9 mouse cellular contexts compared by ENCODE assay signal in the genomic region with DNA sequence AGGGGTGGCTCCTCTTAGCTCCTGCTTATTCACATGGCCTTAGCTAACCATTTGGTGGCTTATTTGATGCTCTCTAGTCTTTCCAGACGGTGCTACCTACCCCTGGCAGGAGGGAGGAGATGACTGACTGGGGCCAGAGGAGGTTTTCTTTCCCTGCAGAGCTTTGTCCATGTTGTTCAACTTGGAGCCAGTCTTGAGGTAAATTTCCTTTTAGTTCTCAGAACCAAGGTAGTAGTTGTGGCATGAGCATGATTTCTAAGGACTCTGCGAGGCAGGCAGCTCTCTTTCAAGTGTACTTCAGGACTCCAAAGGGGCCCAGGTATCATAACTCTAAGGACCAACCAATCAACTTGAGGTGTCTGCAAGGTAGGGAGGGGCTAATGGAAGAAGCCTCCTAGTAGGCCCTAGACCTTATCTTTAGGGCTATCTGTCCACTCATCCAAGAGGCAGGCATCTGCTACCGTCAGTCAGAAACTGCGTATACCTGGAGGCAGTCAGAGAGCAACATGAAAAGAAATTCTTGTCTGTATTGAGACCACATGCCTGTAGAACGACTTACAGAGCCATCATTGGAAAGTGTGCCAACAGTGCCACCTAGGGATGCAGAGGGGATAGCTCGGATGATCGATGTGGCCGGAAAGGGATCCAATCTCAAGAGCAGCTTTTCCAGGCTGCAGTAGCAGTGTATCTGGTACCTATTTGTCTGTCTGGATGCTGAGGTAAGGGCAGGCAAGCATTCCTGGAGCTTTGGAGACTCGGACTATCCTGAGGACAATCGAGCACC. TPM values are rescaled to one million over a fixed set of nuclear protein-coding genes. Genes with fewer than 3 reads are reported as not detected.
DNase-seq lines count a peak whose midpoint lies in the region; ATAC-seq and TF ChIP-seq lines count a peak whose summit lies in the region.
"Had no signal": no experiment of that assay in that cellular context is flagged by ENCODE, and none has a peak within 500 bp of the region (broad histone marks: within the 10 kb centered on the region; RNA-seq: fewer than 3 reads in every experiment).

No protein-coding gene starts in this region.

- no peak overlapping the region for H3K9ac ChIP-seq in forebrain, embryonic 12.5 days
- no peak overlapping the region for H3K9ac ChIP-seq in forebrain, embryonic 11.5 days (ENCODE audit: low read length)
- H3K9ac ChIP-seq: lung, embryonic 15.5 days had no signal

- peak; percentile 55; the same call in 1 of the 2 replicates for ATAC-seq in forebrain, embryonic 12.5 days (ENCODE audit: low FRiP score)
- ATAC-seq in forebrain, embryonic 11.5 days (replicated peaks; ENCODE audit: low FRiP score) = no peak
- ATAC-seq in G1E (ENCODE audit: extremely low read depth, insufficient number of reproducible peaks, low FRiP score, poor library complexity, severe bottlenecking) = no peak

- H3K36me3 ChIP-seq in forebrain, embryonic 12.5 days (replicated peaks) = peaks cover 31% of the 10 kb centered on the region
- H3K36me3 ChIP-seq in forebrain, embryonic 11.5 days (ENCODE audit: control insufficient read depth, insufficient read depth, low read length) = no peaks in the 10 kb centered on the region; the same call in 1 of the 2 replicates
- no peaks in the 10 kb centered on the region for H3K36me3 ChIP-seq in G1E (replicated peaks)

- H3K4me1 ChIP-seq in forebrain, embryonic 12.5 days = no peaks in the 10 kb centered on the region
- no peaks in the 10 kb centered on the region for H3K4me1 ChIP-seq in forebrain, embryonic 11.5 days (replicated peaks; ENCODE audit: control insufficient read depth, insufficient read depth, low read length)
- no peaks in the 10 kb centered on the region for H3K4me1 ChIP-seq in G1E (ENCODE audit: insufficient read depth, low read depth, low read length)
- H3K4me1 ChIP-seq: lung, embryonic 15.5 days had no signal

- H3K27me3 ChIP-seq in forebrain, embryonic 12.5 days = no peaks in the 10 kb centered on the region
- no peaks in the 10 kb centered on the region for H3K27me3 ChIP-seq in forebrain, embryonic 11.5 days (ENCODE audit: control insufficient read depth, insufficient read depth, low read length)
- H3K27me3 ChIP-seq in G1E (ENCODE audit: insufficient read depth, low read length) = peaks cover 25% of the 10 kb centered on the region
- H3K27me3 ChIP-seq: lung, embryonic 15.5 days had no signal

- WGBS in forebrain, embryonic 12.5 days = 46% methylated on average over 10 of the region's 10 CpGs
- WGBS in forebrain, embryonic 11.5 days = 49% methylated on average over 10 of the region's 10 CpGs

- H3K9me3 ChIP-seq in forebrain, embryonic 12.5 days = no peaks in the 10 kb centered on the region
- no peaks in the 10 kb centered on the region for H3K9me3 ChIP-seq in forebrain, embryonic 11.5 days (ENCODE audit: control insufficient read depth, low read length)
- no peaks in the 10 kb centered on the region for H3K9me3 ChIP-seq in G1E (replicated peaks)
- H3K9me3 ChIP-seq: lung, embryonic 15.5 days had no signal

- no peak overlapping the region for H3K4me3 ChIP-seq in forebrain, embryonic 12.5 days (replicated peaks)
- H3K4me3 ChIP-seq in forebrain, embryonic 11.5 days (ENCODE audit: low read depth, low read length) = no peak overlapping the region
- no peak overlapping the region for H3K4me3 ChIP-seq in G1E (ENCODE audit: low read depth, low read length)
- H3K4me3 ChIP-seq: lung, embryonic 15.5 days had no signal

- no peak for TF ChIP-seq CTCF in G1E (IDR thresholded peaks at IDR 0.05; ENCODE audit: low read depth, low read length)

- no peak for DNase-seq in forebrain, embryonic 11.5 days (ENCODE audit: low spot score)
- DNase-seq in G1E (ENCODE audit: low spot score) = peak; percentile 14
- DNase-seq in cerebellum, adult 18-20 months = peak; percentile 66 to 67
- DNase-seq in gastrocnemius, adult 8-10 months (ENCODE audit: low spot score in 2 of 2) = peak; percentile 24
- peak; percentile 28 to 82 for DNase-seq in layer of hippocampus, adult 18-20 months (ENCODE audit: low spot score in 2 of 2)
- DNase-seq in lung, postnatal 25 days (ENCODE audit: low spot score) = peak; percentile 47
- DNase-seq in right cerebral cortex, postnatal 36 days (ENCODE audit: low spot score in 2 of 2) = peak; percentile 43 to 45

- no peak overlapping the region for H3K4me2 ChIP-seq in forebrain, embryonic 12.5 days
- no peak overlapping the region for H3K4me2 ChIP-seq in forebrain, embryonic 11.5 days (ENCODE audit: low read depth, low read length, severe bottlenecking)
- H3K4me2 ChIP-seq: lung, embryonic 15.5 days had no signal

- no peak overlapping the region for H3K27ac ChIP-seq in forebrain, embryonic 12.5 days
- no peak overlapping the region for H3K27ac ChIP-seq in forebrain, embryonic 11.5 days (ENCODE audit: low read depth, low read length)
- H3K27ac ChIP-seq: lung, embryonic 15.5 days had no signal

RNA-seq across cellular contexts. Expression of a gene that starts 50.5 kb away (rescaled TPM):
- polyA plus RNA-seq in forebrain, embryonic 12.5 days (2016; fragmentation: Nextera tagmentation; extraction: Ambion mirVana) = 1.3 and 1.8 TPM in 2 replicates
- 0.68 and 1.5 TPM in 2 replicates for polyA plus RNA-seq in forebrain, embryonic 11.5 days (2014; fragmentation: Nextera tagmentation; extraction: Ambion mirVana)
- not detected in 2 replicates for total RNA-seq in G1E (2014; fragmentation: Nextera tagmentation)
- total RNA-seq in G1E (2017) = 0.06 and 0.11 TPM in 2 replicates
- polyA plus RNA-seq in G1E (2012) = not detected in 2 replicates
- 1 to 10 TPM; 2.4 to 6.5 (median 4.1) TPM for total RNA-seq in gastrocnemius, adult 8-10 months (2022)
- total RNA-seq in layer of hippocampus, adult 18-20 months (2021) = 1 to 10 TPM; 1.6 to 1.9 TPM
